Mouse (Mus musculus) telencephalon, adult 2 months (tissue): Measurements from ENCODE around the gene AC124502.3.

ENCODE experiments used
- DNase-seq: peaks from one replicate; pipeline ENCODE4 v3.0.0-alpha.2; 2011; ENCODE audit warnings: low read depth, low spot score

AC124502.3 gene

GRCm38 (mm10) chr19:5032686-5033085, 6.0 kb upstream of the AC124502.3 start:
- no peak for DNase-seq

- DNase-seq, result no peak
These were observed 2.1 kb upstream of the AC124502.3 start for GRCm38 (mm10) chr19:5036577-5036976.

GRCm38 (mm10) chr19:5037678-5038571, 766 bp upstream of the AC124502.3 start:
- DNase-seq, result peak; percentile 77

DNA sequence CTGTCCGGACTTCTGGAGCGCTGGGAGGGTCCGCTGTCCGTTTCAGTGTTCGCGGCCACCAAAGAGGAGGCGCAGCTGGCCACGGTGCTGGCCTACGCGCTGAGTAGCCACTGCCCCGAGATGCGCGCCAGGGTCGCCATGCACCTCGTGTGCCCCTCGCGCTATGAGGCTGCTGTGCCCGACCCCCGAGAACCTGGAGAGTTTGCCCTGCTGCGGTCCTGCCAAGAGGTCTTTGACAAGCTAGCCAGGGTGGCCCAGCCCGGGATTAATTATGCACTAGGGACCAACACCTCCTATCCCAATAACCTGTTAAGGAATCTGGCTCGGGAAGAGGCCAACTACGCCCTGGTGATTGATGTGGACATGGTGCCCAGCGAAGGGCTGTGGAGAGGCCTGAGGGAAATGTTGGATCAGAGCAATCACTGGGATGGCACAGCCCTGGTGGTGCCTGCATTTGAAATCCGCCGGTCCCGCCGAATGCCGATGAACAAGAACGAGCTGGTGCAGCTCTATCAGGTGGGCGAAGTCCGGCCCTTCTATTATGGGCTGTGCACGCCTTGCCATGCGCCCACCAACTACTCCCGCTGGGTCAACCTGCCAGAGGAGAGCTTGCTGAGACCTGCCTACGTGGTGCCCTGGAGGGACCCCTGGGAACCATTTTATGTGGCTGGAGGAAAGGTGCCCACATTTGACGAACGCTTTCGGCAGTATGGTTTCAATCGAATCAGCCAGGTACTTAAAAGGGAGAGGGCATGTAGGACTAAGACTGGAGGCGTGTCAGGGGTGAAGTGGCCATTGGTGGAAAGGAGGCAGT, 817 bp downstream of the AC124502.3 start:
- no peak for DNase-seq

- DNase-seq, result peak; percentile 93
These were observed 2.3 kb downstream of the AC124502.3 start, which contains the start of gene Brms1 for GRCm38 (mm10) chr19:5040862-5041523. TSS of gene Brms1 (plus strand) at chr19:5041354.

GRCm38 (mm10) chr19:5041588-5041987, 2.9 kb downstream of the AC124502.3 start:
- DNase-seq, result no peak

GRCm38 (mm10) chr19:5045531-5045930, 6.8 kb downstream of the AC124502.3 start:
- no peak for DNase-seq

DNA sequence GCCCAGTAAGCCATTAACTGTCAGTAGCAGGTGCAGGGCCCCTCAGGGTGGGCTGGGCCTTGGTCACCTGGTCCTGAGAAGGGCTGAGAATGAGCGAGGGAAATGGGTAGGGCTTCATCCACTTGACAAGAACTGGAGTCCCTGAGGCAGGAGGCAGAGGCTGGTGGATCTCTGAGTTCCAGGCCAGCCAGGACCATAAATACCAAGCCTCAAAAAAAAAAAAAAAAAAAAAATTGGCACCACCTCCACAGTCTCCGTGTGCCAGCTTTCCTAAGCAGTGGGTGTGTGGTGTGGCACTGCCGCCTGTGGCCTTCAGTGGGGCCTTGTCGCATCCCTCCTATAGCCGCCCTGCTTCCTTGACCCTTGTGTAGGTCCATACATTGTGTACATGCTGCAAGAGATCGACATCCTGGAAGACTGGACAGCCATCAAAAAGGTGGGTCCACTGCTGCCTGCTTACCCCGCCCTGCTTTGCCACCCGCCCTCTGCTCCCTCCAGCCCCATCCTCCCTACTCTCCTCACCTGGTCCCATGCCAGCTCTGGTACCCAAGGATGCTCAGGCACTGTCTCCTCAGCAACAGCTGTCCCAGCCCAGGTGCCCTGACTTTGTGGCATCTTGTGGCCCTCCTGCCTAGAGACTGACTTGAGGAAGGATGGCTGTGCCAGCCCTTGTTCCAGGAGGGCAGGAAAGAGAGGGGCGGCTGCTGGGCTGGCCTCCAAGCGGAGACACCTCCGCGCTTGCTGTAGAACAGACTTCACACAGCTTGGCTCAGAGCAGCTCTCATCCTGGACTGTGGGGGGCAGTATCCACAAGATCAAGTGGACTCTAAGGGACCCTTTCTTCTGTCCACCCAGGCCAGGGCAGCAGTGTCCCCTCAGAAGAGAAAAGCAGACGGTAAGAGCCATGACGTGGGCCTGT, 9.7 kb downstream of the AC124502.3 start:
- peak; percentile 79 for DNase-seq

DNA sequence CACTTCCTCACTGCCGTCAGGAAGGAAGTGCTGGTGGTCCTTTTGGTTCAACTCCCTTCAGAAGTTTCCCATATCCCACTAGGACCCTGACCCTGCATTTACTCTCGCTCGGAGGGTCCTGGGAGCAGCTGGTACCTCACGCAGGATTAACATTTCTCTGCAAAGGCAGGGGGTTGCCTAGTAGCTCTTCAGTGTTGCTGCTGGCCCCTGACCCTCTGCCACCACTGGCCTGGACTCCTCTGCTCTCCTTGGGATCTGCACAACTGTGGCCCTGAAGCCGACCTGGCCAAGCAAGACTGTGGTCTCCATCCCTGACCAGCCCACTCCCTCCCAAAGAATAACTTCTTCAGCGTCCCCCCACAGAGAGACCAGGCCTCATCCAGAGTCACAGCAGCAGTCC, 10.6 kb downstream of the AC124502.3 start:
- no peak for DNase-seq

GRCm38 (mm10) chr19:5050047-5050905, 11.6 kb downstream of the AC124502.3 start, which contains the start of gene Rin1:
TSS of gene Rin1 (plus strand) at chr19:5050481.
- DNase-seq, result peak; percentile 97

DNA sequence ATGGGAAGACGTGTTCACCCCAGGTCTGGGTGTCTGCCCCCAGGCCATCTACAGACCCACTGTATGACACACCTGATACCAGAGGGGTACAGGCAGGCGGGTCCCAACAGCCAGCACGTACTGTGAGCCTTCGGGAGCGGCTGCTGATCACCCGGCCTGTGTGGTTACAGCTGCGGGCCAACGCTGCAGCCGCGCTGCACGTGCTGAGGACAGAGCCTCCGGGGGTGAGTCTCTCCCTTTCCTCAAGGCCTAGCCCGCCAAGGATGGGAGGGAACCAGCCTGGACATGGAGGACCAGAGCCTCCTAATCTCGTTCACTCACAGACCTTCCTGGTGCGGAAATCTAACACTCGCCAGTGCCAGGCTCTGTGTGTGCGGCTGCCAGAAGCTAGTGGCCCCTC, 12.3 kb downstream of the AC124502.3 start:
- DNase-seq, result no peak

DNA sequence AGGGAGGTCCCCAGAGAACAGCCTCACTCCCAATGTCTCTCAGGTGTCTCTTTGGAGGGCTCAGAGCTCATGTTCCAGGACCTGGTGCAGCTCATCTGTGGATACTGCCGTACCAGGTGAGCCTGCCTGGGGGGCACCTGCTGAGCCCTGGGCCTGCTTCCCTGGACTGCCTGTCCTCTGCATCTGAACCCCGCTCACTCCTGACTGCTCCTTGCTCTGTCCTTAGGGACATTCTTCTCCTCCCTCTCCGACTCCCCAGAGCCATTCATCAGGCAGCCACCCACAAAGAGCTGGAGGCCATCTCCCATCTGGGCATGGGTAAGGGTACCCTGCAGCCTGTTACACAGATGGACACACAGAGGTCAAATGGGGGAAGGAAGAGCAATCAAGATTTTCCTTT, 12.8 kb downstream of the AC124502.3 start:
- no peak for DNase-seq

DNA sequence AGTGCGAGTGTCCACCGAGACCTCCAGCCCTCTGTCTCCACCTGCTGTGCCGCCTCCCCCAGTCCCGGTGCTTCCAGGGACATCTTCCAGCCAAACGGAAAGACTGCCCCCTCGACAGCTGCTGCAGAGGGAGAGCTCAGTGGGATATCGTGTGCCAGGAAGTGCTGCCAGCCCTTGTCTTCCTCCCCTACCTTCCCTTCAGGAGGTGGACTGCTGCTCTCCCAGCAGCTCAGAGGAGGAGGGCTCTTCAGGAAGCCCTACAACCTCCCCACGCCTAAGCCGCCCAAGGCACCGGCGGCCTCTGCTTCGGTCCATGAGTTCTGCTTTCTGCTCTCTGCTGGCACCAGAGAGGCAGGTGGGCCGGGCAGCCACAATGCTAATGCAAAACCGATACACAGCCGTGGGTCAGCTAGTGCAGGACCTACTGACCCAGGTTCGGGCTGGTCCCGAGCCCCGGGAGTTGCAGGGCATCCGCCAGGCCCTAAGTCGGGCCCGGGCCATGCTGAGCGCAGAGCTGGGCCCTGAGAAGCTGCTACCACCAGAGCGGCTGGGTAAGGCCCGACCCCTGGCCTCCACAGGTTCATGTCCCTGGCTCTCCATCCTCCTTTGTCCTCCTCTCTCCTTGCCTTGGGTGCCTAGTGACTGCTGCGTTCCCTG, 13.6 kb downstream of the AC124502.3 start:
- DNase-seq, result no peak

- DNase-seq, result no peak
These were observed 14.2 kb downstream of the AC124502.3 start for GRCm38 (mm10) chr19:5052853-5053252.

DNA sequence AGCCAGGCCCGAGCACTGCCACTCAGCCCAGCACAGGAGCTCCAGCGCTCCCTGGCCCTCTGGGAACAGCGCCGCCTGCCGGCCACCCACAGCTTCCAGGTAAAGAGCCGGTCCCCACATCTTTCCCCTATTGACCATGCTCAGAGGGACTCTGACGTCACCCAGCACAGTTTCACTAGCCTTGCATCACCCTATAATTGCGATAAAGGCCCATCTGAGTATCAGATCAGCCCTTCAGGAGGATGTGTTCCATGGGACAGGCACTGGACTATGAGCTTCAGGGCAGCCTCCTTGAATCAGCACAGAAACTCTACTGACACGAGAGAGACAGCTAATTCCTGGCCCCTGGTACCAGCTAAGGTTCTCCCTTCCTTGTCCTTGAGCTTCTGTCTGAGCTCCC, 15.2 kb downstream of the AC124502.3 start:
- no peak for DNase-seq

DNA sequence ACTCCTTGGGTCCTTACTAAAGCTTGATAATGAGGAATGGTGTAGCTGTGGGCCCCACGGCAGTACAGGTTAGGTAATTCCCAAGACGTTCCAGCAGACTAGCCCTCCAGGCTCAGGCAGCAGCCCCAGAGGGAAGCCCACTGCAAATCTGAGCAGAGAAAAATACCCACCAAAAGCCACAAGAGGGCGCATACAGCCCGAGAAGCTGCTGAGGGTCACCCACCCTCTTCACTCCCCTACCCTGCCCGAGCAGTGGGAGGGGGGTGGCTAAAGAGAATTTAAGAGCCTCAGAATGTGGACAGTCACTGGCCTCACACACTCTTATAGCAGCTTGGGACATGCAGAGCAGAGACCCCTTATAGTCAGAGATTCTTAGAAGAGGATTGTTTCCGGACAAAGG, 17.6 kb downstream of the AC124502.3 start:
- no peak for DNase-seq

DNA sequence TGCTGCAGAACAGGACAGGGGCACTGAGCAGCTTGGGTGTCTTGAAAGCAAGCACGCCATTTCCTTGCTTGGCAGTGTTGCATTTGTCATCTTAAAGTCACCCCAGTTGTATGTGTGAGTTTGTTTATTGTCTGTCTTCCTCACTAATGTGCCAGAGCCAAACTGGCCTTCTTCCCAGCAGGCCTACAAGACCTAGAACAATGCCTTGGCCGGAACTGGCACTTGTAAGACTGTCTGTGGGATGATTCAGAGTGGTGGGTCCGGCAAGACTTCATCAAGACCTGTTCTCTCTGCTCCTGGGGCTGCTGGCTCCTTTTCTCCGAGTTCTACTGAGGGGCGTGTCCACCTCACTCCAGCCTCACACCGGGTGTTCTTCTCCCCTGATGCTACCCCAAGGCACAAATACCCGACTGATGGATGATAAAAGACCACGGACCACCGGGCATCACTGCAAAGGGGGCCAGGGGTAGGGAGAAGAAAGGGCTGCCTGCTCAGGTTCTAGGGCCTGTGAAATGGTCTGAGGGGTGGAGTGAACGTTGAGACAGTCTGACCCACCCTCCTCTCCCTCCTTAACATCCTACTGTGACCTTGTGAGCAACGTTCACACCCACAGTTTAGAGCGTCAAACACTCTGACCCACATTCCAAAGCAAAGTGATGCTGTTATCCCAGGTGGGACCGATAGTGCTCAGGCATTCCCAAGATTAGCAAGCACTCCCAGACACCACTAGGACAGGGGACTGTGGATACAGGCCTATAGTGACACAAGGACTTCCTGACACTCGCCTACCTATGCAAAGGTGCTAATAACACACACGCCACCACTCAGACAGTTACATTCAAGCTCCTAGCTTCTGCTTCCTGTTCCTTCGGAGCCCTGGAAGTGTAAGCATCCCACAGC, 19.4 kb downstream of the AC124502.3 start:
- no peak for DNase-seq
